Mouse (Mus musculus) kidney, adult 10 weeks (tissue): ENCODE measurements around the gene Amfr. TPM values are rescaled to one million over a fixed set of nuclear protein-coding genes. Genes with fewer than 3 reads are reported as not detected.

Experiments
- polyA plus RNA-seq: library from polyadenylated mRNA; stranded (reverse); fragments of 350-450 nt; fragmentation: Illumina TruSeq; extraction: RNeasy Lipid Tissue Mini Kit (QIAGEN cat#74804); gene quantifications from one replicate; pipeline ENCODE4 v1.2.3, GENCODE M21; 2014; ENCODE audit warnings: low read depth, low replicate concordance

Amfr gene
- 218 TPM for polyA plus RNA-seq

GRCm38 (mm10) chr8:94012013-94012951 is at the start of gene Amfr:
TSS of gene Amfr (minus strand) at chr8:94012842.

GRCm38 (mm10) chr8:94036944-94037524 is 24.4 kb upstream of the Amfr start, which contains the start of the genes Nudt21 and Ogfod1:
TSS of gene Nudt21 (minus strand) at chr8:94037031.
TSS of gene Ogfod1 (plus strand) at chr8:94037198.

Other genes starting within 250 kb of the Amfr start
- gene Gnao1, start 202.9 kb downstream of the Amfr start, polyA plus RNA-seq: 1.3 TPM
- gene Nudt21, start 24.2 kb upstream of the Amfr start, polyA plus RNA-seq: 59.8 TPM
- 16.6 TPM for gene Ogfod1, start 24.4 kb upstream of the Amfr start, polyA plus RNA-seq
- 12.6 TPM for gene Bbs2, start 86.1 kb upstream of the Amfr start, polyA plus RNA-seq
- gene Mt4, start 124.4 kb upstream of the Amfr start, polyA plus RNA-seq: not detected
- not detected for gene Mt3, start 139.8 kb upstream of the Amfr start, polyA plus RNA-seq
- 13.5 TPM for gene Mt2, start 159.8 kb upstream of the Amfr start, polyA plus RNA-seq
- gene Mt1, start 166.2 kb upstream of the Amfr start, polyA plus RNA-seq: 7.3 TPM
- gene Nup93, start 201.7 kb upstream of the Amfr start, polyA plus RNA-seq: 9.7 TPM